Mouse (Mus musculus) retina, adult 2 months (tissue): ENCODE measurements around the gene Izumo2.
"Not testable (repeated sequence)": the region's sequence is repeated elsewhere in the genome, so short reads cannot be mapped to it uniquely, and the experiment has no call there.

Source experiments
- DNase-seq: peaks from one replicate; pipeline ENCODE4 v3.0.0-alpha.2; 2012; ENCODE audit warnings: low read depth, low spot score

Izumo2 gene

DNA sequence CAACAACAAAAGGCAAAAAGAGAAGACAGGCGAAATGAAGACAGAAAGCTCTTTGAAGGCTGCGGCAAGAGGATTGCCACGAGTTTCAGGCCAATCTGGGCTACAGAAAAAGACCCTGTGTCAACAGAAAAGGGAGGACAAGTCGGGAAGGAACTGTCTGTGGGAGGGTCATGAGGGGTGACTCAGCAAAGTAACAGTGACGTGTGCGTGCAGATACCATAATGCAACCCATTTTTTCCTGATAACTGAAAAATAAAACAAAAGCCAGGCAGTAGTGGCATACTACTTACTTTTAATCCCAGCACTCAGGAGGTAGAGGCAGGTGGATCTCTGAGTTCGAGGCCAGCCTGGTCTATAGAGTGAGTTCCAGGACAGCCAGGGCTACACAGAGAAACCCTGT is 10.6 kb upstream of the Izumo2 start:
- DNase-seq, result no peak

DNA sequence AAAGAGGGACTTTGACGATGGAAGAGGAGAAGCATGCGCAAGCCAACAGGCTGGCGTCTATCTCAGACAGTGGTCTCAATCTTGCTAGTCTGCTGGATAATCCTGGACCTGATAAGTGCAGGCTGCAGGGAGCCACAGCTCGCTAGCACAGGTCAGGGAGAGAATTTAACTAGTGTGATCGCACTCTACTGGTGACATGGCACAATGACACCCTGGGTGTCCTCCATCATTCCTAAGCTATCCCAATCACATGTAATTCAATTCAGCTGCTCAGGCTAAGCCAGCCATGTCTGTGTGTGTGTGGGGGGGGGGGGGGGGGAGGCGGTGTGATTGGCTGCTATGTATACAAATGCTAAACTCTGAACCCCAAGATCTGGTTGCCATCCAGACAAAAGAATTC is 6.6 kb upstream of the Izumo2 start:
- peak; percentile 53 for DNase-seq

DNA sequence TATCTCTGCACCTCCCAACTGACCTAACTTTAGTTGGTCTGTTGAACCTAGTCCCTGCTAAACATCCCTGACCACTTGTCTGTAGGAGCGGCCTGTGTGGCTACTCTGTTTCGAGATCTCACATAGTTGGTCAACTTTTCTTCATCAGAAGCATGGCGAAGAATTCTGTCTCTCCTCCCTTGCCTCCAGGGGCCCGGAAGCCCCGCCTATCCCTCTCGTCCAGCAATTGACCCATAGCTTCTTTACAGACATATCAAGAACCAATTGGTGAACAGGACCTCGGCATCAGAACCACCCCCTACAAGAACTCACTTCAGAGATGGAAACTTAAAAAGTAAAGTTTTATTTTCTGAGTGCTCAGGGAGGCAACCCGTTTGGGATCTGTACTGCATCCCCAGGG is 5.6 kb upstream of the Izumo2 start:
- DNase-seq, result no peak

DNA sequence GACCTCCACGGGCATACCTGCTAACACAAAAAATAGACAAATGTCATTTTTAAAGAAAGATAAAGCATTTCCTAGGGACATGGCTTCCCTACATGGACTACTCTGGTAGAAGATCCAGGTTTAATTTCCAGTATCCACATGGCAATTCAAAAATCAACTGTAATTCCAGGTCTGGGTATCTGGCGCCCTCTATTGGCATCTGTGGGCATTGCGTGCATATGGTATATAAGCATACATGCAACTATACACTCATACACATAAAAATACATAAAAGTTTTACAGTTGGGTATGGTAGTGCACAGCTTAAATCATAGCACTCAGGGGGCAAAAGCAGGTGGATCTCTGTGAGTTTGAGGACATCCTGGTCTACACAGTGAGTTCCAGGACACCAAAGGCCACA is 4.2 kb upstream of the Izumo2 start:
- no peak for DNase-seq

DNA sequence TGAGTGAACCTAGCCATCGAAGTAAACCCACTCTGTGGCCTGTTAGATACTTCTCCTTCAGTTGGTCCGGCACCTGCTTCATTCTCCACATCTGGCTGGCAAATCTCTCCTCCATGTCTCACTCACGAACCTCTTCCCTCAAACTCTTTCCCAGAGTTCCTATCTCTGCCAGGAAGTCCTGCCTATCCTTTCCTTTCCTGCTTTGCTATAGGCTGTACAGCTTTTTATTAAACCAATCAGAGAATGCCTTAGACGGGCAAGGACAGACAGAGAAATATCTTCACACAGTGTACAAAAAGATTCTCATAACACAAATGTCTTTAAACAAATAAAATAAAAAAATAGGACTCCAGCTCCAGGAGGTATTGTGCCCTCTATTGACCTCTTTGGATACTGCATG is 3.5 kb upstream of the Izumo2 start:
- DNase-seq, result no peak

DNA sequence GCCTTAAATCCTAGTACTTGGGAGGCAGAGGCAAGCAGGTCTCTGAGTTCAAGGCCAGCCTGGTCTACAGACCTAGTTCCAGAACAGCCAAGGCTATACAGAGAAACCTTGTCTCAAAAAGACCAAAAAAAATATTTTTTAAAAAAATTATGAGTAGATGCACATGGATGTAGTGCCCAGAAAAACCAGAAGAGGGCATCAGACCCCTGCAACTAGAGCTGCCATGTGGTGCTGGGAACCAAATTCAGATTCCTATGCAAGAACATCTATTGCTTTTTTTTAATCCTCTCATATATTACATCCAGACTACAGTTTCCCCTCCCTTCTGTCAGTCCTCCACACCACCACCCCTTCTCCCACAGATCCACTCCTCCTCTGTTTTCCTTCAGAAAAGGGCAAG is 2.2 kb upstream of the Izumo2 start:
- DNase-seq, result no peak

DNA sequence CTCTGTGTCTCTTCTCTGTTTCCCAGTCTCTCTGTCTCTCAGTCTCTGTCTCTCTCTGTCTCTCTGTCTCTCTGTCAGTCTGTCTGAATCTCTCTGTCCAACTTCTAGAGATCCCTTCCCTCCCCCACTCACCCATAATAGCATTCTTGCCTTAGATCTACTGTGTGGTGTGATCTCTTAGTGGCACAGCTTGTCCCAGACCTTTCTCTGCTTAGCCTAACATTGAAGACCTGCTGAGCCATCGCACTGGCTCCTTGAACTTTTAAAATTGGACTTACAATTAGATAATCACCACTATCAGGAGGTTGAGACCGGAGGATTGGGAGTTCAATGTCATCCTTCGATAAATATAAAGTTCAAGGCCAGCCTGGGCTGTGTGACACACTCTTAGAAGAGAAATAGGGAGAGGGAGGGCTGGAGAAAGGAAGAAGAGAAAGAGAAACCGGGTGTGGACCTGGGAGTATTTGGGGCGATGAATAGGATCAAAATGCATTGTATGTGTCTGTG is 1.3 kb upstream of the Izumo2 start:
- no peak for DNase-seq

DNA sequence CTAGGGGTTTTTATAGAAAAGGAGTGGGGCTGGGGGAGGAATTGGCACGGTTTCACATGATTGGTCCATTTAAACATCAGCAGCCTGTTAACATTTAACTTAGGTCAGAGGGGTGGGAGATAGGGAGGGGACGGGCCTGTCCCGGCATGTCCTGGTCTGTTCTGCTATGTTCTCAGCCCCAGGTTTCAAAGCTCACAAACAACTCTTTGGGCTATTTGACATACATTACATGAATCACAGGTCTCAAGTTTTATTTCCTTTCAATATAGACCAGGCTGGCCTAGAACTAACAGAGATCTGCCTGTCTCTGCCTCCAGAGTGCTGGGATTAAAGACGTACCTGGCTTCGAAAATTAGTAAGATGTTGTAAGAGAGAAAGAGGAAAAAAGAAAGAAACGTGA is 449 bp upstream of the Izumo2 start:
- DNase-seq, result not testable (repeated sequence)

DNA sequence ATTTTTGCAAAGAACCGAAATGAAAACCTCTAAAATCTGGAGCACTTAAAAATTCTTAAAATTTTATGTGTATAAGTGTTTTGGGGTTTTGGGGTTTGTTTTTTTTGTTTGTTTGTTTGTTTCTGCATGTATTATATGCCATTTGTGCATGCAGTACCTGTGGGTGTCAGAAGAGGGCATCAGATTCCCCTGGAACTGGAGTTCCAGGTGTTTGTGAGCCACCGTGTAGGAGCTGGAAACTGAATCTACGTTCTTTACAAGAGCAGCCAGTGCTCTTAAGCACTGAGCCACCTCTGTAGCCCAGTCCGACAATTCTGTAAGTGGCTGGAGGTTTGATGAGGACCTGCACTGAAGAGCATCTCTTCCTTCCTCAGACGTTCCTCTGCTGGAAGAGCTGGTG is 1.3 kb downstream of the Izumo2 start:
- DNase-seq, result no peak

DNA sequence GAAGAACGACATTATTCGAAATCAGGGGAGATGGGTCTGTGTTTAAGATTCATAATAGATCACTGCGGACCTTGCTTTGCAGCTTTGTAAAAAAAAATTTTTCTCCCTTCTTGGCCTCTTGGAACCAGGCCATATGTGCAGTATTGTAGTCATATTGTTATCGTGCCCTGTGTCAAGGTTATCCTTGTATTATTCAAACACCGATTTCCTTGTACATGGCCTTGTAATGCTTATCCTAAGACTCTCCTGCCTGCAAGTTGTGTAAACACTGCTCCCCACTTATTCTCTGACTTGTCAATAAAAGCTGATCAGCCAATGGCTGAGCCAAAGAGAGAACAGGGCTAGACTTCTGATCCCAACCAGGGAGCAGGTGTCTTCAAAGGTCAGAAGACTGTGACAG is 13.5 kb downstream of the Izumo2 start:
- DNase-seq, result no peak

DNA sequence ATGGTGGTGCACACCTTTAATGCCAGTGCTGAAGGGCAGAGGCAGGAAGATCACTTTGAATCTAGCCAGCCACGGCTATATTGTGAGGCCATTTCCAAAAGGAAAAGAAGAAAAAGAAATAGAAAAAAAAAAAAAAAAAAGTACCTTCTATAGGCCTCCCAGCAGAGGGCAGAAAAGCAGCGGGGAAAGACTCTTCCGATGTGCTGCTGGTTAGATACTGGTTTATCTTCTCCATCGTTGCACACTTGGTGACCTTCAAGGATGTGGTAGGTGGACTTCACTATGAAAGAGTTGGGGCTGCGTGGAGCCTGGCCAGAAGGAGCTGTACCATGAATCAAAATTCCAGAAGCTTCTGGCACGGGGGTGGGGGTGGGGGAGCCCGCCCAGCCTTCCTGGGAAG is 15.8 kb downstream of the Izumo2 start:
- DNase-seq, result no peak

DNA sequence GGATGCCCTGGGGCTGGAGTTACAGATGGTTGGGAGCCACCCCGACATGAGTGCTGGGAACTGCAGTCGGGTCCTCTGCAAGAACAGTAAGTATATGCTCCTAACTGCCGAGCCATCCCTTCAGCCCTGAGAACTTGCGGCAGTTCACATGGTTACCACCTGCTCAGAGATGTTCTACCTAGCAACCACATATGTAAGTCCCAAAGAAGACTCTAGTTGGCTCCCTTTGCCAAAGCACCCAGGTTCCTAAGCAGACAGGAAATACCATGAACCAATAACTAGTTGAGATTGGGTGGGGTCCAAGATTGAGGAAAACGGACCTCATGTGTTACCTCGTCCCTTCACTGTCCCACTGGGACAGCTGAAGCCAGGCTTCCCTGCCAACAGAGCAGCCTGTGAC is 17.8 kb downstream of the Izumo2 start:
- DNase-seq, result no peak

DNA sequence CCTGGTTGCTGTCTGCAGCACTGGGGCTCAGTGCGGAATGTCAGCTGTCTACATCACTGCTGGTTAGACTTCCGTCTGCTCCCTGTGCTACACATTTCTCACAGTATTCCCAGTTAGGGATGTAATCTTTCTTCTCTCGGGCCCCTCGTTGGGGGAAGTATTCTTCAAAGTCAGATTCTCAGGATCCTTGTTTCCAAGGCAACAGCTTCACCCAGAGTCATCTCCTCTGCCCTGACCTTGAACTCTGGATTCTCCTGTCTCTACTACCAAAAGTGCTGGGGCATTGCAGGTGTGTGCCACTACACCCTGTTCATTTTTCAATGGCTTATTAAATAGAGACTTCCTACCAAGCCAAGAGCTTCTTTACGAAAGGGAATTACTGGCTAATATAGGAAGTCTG is 18.6 kb downstream of the Izumo2 start:
- DNase-seq, result no peak

DNA sequence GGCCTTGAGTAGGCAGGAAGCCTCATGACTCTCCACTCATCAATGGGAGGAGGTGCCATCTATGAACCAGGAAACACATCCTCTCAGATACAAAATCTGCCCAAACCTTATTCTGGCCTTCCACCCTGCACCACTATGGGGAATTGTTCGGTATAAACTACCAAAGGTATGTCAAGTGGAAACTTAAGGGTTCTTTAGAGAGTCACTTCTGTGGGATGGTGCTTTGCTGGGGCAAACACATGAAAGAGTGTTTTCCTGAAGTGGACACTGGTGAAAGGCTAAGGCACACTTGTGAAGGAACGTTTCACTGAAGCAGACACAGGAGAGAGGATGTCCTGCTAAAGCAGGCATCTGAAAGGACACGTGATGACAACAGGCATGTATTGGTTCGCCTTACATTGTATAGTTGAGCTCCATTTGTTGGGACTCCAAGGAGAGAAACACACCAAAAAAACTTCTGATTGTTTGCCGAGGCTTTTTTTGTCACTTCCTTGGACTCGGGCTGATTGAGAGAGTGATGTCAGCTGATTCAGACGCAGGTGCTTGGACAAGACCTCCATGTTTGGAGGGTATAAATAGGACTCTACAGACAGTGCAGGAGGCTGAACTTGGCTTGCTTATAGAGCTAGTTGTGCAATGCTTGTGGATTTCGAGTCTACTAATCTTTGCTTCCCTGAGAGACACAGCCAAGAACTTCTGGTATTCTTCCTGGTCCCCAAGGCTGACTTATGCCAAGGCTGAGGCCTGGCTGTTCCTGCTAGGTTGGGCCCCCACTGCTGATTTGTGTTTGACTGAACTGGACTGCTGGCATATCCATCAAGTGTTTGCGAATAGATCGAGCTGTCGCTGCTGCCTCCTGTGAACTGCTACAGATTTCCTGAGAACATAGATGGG is 19.8 kb downstream of the Izumo2 start:
- no peak for DNase-seq

DNA sequence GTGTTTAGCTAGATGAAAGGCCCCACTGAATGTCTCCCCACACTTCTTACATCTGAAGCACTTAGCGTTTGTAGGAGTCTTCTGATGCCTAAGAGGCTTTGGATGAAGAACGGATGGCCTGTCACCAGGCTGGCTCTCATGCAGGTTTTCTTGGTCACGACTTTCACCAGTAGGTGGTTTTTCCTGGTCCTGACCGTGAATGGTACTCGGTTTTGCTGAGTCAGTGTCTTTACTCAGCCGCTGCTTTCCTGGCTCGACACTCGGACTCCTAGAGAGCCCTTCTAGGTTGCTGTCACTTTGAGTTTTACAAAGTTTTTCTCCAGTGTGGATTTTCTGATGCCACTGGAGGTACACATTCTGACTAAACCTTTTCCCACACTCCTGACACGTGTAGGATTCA is 25.2 kb downstream of the Izumo2 start:
- DNase-seq, result no peak

DNA sequence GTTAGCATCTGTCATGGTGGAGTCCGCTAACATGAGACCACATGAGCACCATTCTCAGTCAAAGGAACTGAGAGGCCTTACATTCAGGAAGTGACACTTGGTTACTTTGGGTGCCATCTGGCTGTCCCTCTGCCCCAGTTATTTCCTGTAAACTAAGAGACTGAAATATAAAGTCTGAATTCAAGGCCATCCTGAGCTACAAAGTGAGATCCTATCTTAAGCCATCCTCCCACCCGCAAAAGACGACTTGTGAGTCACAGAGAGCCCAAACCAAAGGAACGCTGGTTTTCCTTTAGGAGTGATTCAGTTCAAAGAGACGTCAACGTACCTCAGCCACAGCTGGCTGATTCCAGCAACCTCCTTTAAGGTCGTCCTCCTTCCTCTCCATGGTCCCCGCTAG is 32.8 kb downstream of the Izumo2 start:
- DNase-seq, result no peak

DNA sequence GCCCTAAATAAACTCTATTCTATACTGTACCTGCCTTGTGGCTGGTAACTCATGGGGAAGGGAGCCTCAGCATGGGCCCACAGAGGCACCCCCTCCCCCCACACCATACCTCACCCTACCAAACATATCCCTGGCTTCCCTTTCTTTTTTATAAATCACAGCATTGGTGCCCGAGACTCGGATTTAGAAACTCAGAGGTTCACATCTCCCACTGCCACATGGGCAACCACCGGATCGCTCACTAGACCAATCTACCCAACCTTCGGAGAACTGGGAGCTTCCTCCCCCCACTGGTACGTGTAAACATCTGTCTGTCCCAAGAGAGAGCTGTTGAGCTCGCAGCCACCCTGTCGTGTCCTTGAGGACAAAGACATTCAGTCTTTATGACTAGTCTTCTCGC is 35.7 kb downstream of the Izumo2 start:
- no peak for DNase-seq

DNA sequence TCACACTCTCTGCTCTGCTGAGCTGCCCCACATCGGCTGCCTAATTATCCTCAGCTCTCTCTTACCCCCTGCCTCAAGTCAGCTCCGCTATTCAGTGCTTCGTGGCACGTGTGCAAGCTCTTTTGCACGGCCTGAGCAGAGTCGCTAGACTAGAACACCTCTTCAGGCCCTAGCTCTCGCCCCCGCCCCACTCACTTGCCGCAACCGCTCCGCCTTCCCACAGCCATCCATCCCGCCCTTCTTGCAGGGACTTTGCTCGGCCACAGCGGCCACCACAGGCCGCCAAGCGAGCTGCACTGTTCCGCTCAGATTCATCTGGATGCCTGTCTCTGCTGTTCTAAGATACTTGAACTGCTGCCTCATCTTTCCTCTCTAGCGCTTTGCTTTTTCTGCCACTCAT is 36.5 kb downstream of the Izumo2 start:
- DNase-seq, result peak; percentile 50

DNA sequence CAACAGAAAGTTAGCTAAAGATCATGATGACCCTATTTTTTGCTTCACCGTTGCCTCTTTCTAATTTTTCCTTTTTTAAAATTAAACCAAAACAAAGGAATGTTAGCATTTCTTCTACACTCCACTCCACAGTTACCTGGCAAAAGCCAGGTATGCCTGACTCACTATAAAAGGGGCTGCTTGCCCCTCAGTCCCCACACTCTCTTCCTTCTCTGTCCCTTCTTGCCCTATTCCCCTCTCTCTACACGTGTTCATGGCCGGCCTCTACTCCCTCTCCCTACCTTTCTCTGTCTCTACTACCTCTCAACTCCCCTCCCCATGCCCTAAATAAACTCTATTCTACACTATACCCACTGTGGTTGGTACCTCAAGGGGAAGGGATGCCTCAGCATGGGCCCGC is 38.6 kb downstream of the Izumo2 start:
- no peak for DNase-seq

DNA sequence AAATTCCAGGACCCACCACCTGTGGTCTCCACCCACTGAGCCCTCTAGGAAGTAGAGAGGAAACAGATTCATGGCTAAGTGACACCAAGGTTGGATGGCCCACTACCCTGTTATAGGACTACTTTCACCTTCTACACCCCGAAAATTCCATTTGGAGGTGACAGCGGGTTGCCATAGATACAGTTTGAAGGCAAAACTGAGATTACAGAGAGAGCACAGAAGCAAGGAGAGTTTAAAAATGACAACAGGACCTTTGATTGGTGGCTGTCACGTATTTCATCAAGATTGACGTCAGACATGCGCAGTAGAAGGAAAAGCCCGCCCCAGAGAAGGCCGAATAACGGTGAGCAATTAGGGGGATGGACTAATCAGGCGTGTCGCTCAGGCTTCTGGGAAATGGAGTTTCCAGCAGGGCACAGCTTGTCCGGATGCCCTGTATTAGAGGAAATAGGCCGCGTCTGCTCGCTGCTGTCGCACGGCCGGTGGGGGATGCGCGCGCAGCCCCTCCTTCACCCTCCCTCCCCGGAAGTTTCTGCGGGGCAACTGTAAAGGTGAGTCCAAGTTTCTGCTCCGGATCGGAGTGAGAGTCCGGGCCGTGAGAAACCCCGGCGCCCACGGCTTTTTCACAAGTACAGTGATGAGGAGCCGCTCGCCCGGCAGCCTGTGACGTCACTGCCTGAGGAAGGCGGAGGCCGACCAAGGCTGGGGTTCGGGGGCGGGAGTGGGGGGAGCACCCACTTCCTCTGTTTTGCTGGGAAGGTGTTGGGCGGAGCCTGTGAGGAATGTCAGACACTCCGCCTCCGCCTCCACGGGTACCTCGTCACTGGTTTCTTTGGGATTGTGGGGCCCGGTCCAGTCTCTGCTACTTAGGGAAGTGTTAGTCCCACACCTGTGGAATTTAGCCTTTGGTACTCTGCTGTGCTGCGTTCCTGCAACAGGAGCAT is 39.8 kb downstream of the Izumo2 start, which contains the start of gene Vrk3:
Gene Vrk3, plus strand, starts transcription at position 313 of the 944 bp plus-strand sequence.
- DNase-seq, result peak; percentile 92

DNA sequence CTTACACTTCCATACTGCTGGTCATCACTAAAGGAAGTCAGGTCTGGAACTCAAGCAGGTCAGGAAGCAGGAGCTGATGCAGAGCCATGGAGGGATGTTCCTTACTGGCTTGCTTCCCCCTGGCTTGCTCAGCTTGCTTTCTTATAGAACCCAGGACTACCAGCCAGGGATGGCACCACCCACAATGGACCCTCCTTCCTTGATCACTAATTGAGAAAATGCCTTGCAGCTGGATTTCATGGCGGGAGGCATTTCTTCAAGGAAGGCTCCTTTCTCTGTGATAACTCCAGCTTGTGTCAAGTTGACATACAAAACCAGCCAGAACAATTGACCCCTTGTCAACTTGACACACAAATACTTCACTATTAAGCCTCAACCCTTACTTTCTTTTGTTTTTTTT is 42.4 kb downstream of the Izumo2 start, which contains the start of gene Zfp473:
Gene Zfp473, minus strand, starts transcription at position 101 of the 400 bp plus-strand sequence.
- not testable (repeated sequence) for DNase-seq

DNA sequence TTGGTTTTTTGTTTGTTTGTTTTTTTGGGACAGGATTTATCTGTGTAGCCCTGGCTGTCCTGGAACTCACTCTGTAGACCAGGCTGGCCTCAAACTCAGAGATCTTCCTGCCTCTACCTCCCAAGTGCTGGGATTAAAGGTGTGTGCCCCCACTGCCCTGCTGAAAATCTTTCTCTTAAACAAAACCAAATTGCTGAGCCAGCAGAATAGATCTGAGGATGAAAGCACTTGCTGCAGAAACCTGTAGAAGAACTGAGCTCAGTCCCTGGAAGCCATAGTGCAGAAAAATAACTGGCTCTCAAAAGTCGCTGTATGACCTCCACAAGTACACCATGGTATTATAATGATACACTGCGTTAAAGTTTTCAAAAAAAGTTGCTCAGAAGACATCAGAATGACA is 48.6 kb downstream of the Izumo2 start:
- no peak for DNase-seq
